Comparison of ENCODE assay signal across 8 mouse cellular contexts in genomic region chr6:70752351-70752750, GRCm38 (mm10). TPM values are rescaled to one million over a fixed set of nuclear protein-coding genes. Genes with fewer than 3 reads are reported as not detected.
A peak's percentile ranks its signal among the peaks of the same experiment; 100 is the strongest.
DNase-seq lines count a peak whose midpoint lies in the region; ATAC-seq and TF ChIP-seq lines count a peak whose summit lies in the region.

No protein-coding gene starts in this region.

- H3K36me3 ChIP-seq in forebrain, embryonic 10.5 days (replicated peaks), result no peaks in the 10 kb centered on the region
- no peaks in the 10 kb centered on the region for H3K36me3 ChIP-seq in forebrain, embryonic 14.5 days (ENCODE audit: control insufficient read depth, insufficient read depth, low read length)
- no peaks in the 10 kb centered on the region for H3K36me3 ChIP-seq in midbrain, embryonic 10.5 days
- no peaks in the 10 kb centered on the region for H3K36me3 ChIP-seq in midbrain, embryonic 16.5 days (ENCODE audit: control insufficient read depth, insufficient read depth, low read length)
- no peaks in the 10 kb centered on the region for H3K36me3 ChIP-seq in liver, adult 2 months (ENCODE audit: control insufficient read depth, insufficient read depth, low read length)

- H3K27ac ChIP-seq in forebrain, embryonic 10.5 days, result no peak overlapping the region
- H3K27ac ChIP-seq in forebrain, embryonic 14.5 days (ENCODE audit: low read depth, low read length), result no peak overlapping the region
- no peak overlapping the region for H3K27ac ChIP-seq in midbrain, embryonic 10.5 days (replicated peaks)
- no peak overlapping the region for H3K27ac ChIP-seq in midbrain, embryonic 16.5 days (ENCODE audit: low read length)
- no peak overlapping the region for H3K27ac ChIP-seq in liver, adult 2 months (replicated peaks; ENCODE audit: insufficient read depth, low read depth, low read length)

- no peaks in the 10 kb centered on the region for H3K9me3 ChIP-seq in forebrain, embryonic 10.5 days
- H3K9me3 ChIP-seq in forebrain, embryonic 14.5 days (replicated peaks; ENCODE audit: control insufficient read depth, low read length), result no peaks in the 10 kb centered on the region
- no peaks in the 10 kb centered on the region for H3K9me3 ChIP-seq in midbrain, embryonic 10.5 days (replicated peaks)
- H3K9me3 ChIP-seq in midbrain, embryonic 16.5 days (replicated peaks; ENCODE audit: control insufficient read depth, low read length, poor library complexity, severe bottlenecking), result no peaks in the 10 kb centered on the region

- H3K4me2 ChIP-seq in forebrain, embryonic 14.5 days (ENCODE audit: low read length), result no peak overlapping the region
- H3K4me2 ChIP-seq in midbrain, embryonic 16.5 days (ENCODE audit: low read length), result no peak overlapping the region

- H3K9ac ChIP-seq in forebrain, embryonic 14.5 days (ENCODE audit: low read length), result no peak overlapping the region
- no peak overlapping the region for H3K9ac ChIP-seq in midbrain, embryonic 16.5 days (ENCODE audit: low read depth, low read length)
- H3K9ac ChIP-seq in liver, adult 2 months (ENCODE audit: low read depth, low read length), result no peak overlapping the region

- peak; percentile 66 for TF ChIP-seq CTCF in liver, adult 2 months (IDR thresholded peaks at IDR 0.05; ENCODE audit: low read depth, low read length)

- no peaks in the 10 kb centered on the region for H3K79me2 ChIP-seq in liver, adult 2 months (ENCODE audit: control insufficient read depth, insufficient read depth, low read length)

- WGBS in forebrain, embryonic 10.5 days, result 61% methylated on average over 8 of the region's 8 CpGs
- WGBS in forebrain, embryonic 14.5 days, result 58% methylated on average over 8 of the region's 8 CpGs
- 57% methylated on average over 8 of the region's 8 CpGs for WGBS in midbrain, embryonic 10.5 days
- 58% methylated on average over 8 of the region's 8 CpGs for WGBS in midbrain, embryonic 16.5 days
- WGBS in liver, adult 2 months, result 45% methylated on average over 8 of the region's 8 CpGs

- DNase-seq in forebrain, embryonic 10.5 days (ENCODE audit: extremely low spot score, low spot score), result peak; percentile 32
- no peak for DNase-seq in forebrain, embryonic 14.5 days (ENCODE audit: low spot score)
- peak; percentile 28 for DNase-seq in midbrain, embryonic 10.5 days (ENCODE audit: low spot score)
- DNase-seq in c-Kit-positive CD71-positive TER-119-positive erythroid progenitor cells, embryonic 14.5 days (ENCODE audit: low spot score), result peak; percentile 73
- no peak for DNase-seq in liver, adult 2 months (ENCODE audit: extremely low read depth, low read depth, low spot score)
- DNase-seq in spleen, adult 18-20 months, result peak; percentile 69 to 73
- DNase-seq in T-cell, adult 2 months (ENCODE audit: low spot score), result no peak

- ATAC-seq in forebrain, embryonic 14.5 days, result no peak
- ATAC-seq in midbrain, embryonic 16.5 days, result no peak

- no peaks in the 10 kb centered on the region for H3K27me3 ChIP-seq in forebrain, embryonic 10.5 days (ENCODE audit: poor library complexity, severe bottlenecking)
- H3K27me3 ChIP-seq in forebrain, embryonic 14.5 days (replicated peaks; ENCODE audit: control insufficient read depth, insufficient read depth, low read length), result no peaks in the 10 kb centered on the region
- no peaks in the 10 kb centered on the region for H3K27me3 ChIP-seq in midbrain, embryonic 10.5 days (ENCODE audit: low read depth, poor library complexity, severe bottlenecking)
- no peaks in the 10 kb centered on the region for H3K27me3 ChIP-seq in midbrain, embryonic 16.5 days (ENCODE audit: control insufficient read depth, insufficient read depth, low read depth, low read length)
- H3K27me3 ChIP-seq in liver, adult 2 months (ENCODE audit: control insufficient read depth, insufficient read depth, low read length), result no peaks in the 10 kb centered on the region

- TF ChIP-seq POLR2A in liver, adult 2 months (IDR thresholded peaks at IDR 0.05; ENCODE audit: extremely low read depth, insufficient read depth, low read length), result no peak

- H3K4me3 ChIP-seq in forebrain, embryonic 10.5 days, result no peak overlapping the region
- H3K4me3 ChIP-seq in forebrain, embryonic 14.5 days (ENCODE audit: low read depth, low read length), result no peak overlapping the region
- H3K4me3 ChIP-seq in midbrain, embryonic 10.5 days, result no peak overlapping the region
- H3K4me3 ChIP-seq in midbrain, embryonic 16.5 days (ENCODE audit: low read depth, low read length), result no peak overlapping the region
- H3K4me3 ChIP-seq in liver, adult 2 months (ENCODE audit: insufficient read depth, low read depth, low read length), result no peak overlapping the region

- H3K4me1 ChIP-seq in forebrain, embryonic 10.5 days, result peaks cover 4% of the 10 kb centered on the region
- H3K4me1 ChIP-seq in forebrain, embryonic 14.5 days (ENCODE audit: control insufficient read depth, insufficient read depth, low read length), result no peaks in the 10 kb centered on the region
- H3K4me1 ChIP-seq in midbrain, embryonic 10.5 days, result peaks cover 4% of the 10 kb centered on the region; the same call in 1 of the 2 replicates
- no peaks in the 10 kb centered on the region for H3K4me1 ChIP-seq in midbrain, embryonic 16.5 days (ENCODE audit: control insufficient read depth, insufficient read depth, low read length)
- H3K4me1 ChIP-seq in liver, adult 2 months (ENCODE audit: control insufficient read depth, insufficient read depth, low read length), result no peaks in the 10 kb centered on the region

RNA-seq across cellular contexts. Expression of gene Rpia, which starts 39.7 kb away (rescaled TPM):
- 2.0 and 2.8 TPM in 2 replicates for polyA plus RNA-seq in forebrain, embryonic 10.5 days (2016; fragmentation: Nextera tagmentation; extraction: Ambion mirVana)
- 2.5 and 2.6 TPM in 2 replicates for polyA plus RNA-seq in forebrain, embryonic 14.5 days (2014; fragmentation: Nextera tagmentation; extraction: Ambion mirVana)
- 1.4 and 2.1 TPM in 2 replicates for polyA plus RNA-seq in midbrain, embryonic 10.5 days (2016; fragmentation: Nextera tagmentation; extraction: Ambion mirVana)
- 2.6 and 2.9 TPM in 2 replicates for polyA plus RNA-seq in midbrain, embryonic 16.5 days (2015; fragmentation: Nextera tagmentation; extraction: Ambion mirVana)
- 3.0 and 3.9 TPM in 2 replicates for total RNA-seq in liver, adult 2 months (2014; rRNA removed)
- 2.0 TPM in 2 replicates for polyA plus RNA-seq in liver, adult 2 months (2012; rRNA removed)

Comparison
In these comparisons a context has a peak if more than half of its experiments do, and no peak if none do; other contexts are left out.
1. DNase-seq: peak in forebrain, embryonic 10.5 days (single experiment), midbrain, embryonic 10.5 days (single experiment), c-Kit-positive CD71-positive TER-119-positive erythroid progenitor cells, embryonic 14.5 days (single experiment) and spleen, adult 18-20 months (2 of 2); none in forebrain, embryonic 14.5 days (single experiment), liver, adult 2 months (single experiment) and T-cell, adult 2 months (single experiment).